Mouse (Mus musculus): ENCODE measurements around the gene Pdcd4. TPM values are rescaled to one million over a fixed set of nuclear protein-coding genes. Genes with fewer than 3 reads are reported as not detected.

The Pdcd4 gene
- polyA plus RNA-seq (2021), result 101 TPM

DNA sequence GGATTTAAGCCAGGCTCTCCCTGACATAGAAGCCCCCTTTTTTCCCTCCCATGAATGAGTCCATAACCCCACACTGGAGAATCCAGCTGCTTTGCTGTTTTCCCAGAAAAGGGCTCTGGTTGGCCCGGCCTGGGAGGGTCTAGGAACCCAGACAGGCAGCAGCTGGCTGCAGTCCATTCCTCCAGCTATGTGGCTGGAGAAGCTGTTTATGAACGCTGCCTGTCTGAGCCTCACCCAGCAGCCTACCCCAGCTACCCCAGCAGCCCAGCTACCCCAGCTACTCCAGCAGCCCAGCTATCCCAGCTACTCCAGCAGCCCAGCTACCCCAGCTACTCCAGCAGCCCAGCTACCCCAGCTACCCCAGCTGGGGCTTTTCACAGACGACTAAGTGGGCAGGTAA, at the start of gene Pdcd4:
Pdcd4 (plus strand) TSS at position 171 of the 400 bp plus-strand sequence.
- no peak for DNase-seq (ENCODE audit: low read depth, low spot score)
- CTCF ChIA-PET, result interaction anchor here (1.0 kb wide), 1 partner anchor 13 kb away, joined by 4 read pairs; no protein-coding TSS in a partner anchor
- peaks cover 3% of the 10 kb centered on the region for H3K27me3 ChIP-seq
- POLR2A ChIA-PET, result interaction anchor here (0.7 kb wide), 1 partner anchor 292 kb away, joined by 3 read pairs; no protein-coding TSS in a partner anchor
- ATAC-seq, result no peak
- in situ Hi-C loops (cut with MboI; ENCODE audit: low pct_unique_long_range_greater_than_20kb), result no loop called here
- TF ChIP-seq CTCF (IDR thresholded peaks at IDR 0.05), result no peak

- in situ Hi-C loops (cut with MboI; ENCODE audit: low pct_unique_long_range_greater_than_20kb), result no loop called here
- DNase-seq (ENCODE audit: low read depth, low spot score) (no peak), ATAC-seq (no peak)
- H3K27me3 ChIP-seq, result no peaks in the 10 kb centered on the region
- POLR2A ChIA-PET, result no interaction called here
- CTCF ChIA-PET, result no interaction called here
- TF ChIP-seq CTCF (IDR thresholded peaks at IDR 0.05), result no peak
Measured at GRCm38 (mm10) chr19:53843972-53844371, 48.1 kb upstream of the Pdcd4 start.

DNA sequence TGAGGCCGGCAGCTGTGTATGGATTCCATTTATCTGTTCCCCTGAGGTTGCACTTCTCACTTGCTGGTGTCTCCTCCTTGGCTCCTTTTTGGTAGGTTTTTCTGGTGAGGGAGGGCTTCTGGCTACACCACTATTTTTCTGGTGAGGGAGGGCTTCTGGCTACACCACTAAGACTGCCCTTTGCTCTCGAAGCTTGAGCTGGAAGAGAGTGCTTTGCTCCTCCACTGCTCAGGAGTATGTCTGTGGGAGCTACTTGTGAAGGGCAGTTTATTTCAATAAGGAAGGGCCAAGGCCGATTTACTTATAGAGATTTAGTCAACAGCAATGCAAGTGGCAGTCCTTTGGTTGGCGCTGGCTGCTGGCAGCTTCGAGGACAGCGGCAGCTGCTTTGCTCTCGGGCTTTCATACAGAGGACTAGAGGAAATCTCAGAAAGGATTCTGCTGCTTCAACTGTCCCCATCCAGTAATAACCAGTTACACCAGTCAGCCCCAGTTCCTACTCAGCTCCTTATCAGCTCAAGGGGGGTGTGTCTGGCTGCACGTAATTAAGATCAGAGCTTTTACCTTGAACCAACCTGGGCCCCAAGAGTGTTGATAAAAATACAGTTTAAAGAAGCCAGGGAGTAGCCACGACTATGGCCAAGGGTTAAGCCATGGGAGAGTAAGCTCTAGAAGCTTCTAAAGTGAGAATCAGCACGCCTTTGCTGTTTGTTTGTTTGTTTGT, 43.6 kb upstream of the Pdcd4 start:
- POLR2A ChIA-PET, result interaction anchor here (1.0 to 1.3 kb wide), 2 partner anchors 18 to 36 kb away, joined by 3 to 4 read pairs; no protein-coding TSS in a partner anchor
- CTCF ChIA-PET, result interaction anchor here (1.2 to 1.8 kb wide), 5 partner anchors 9 to 79 kb away, joined by 4 to 7 read pairs (median 5); no protein-coding TSS in a partner anchor
- ATAC-seq (no peak), DNase-seq (ENCODE audit: low read depth, low spot score) (no peak)
- TF ChIP-seq CTCF (IDR thresholded peaks at IDR 0.05), result no peak
- in situ Hi-C loops (cut with MboI; ENCODE audit: low pct_unique_long_range_greater_than_20kb), result no loop called here
- H3K27me3 ChIP-seq, result no peaks in the 10 kb centered on the region

DNA sequence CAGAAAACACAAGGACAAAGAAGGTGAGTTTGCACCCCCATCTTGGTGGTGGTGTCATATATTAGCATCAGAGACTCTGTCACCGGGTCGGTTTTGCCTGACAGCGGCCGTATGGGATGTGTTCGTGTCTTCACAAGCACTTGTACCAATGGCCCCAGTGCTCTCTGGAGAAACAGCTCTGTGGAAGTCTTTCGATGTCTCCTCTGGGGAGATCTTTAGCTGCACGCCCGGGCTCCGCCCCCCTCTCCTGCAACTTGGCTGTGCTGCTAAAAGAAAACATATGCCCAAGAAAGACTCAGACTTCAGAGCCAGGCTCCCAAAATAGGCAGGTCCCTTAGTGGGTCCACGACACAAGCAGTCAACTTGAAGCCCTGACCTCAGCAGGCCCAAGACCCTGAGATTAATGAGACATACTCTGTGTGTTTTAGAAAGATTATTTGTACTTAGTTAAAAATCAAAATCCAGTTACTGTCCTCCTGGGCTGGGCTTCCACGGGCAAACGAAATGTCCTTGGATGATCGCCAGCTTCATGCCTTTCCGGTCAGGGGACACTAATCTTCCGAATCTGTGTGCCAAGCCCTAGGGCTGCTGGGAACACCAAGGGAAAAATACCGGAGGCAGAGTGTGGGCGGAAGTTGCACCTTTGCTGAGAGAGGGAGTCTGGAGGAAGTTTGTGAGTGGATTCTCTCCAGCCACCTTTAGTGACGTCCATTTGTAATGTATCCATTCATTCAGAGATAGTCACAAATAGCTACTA, 41.7 kb upstream of the Pdcd4 start:
- ChIA-PET POLR2A (no interaction called here), CTCF (interaction anchor here (0.6 to 1.2 kb wide), 3 partner anchors 18 to 20 kb away, joined by 3 read pairs; no protein-coding TSS in a partner anchor)
- H3K27me3 ChIP-seq, result no peaks in the 10 kb centered on the region
- DNase-seq (ENCODE audit: low read depth, low spot score) (peak; percentile 83), ATAC-seq (peak; percentile 54)
- in situ Hi-C loops (cut with MboI; ENCODE audit: low pct_unique_long_range_greater_than_20kb), result loop anchor here (5.0 kb wide), 1 partner anchor 48 kb away; no protein-coding TSS in a partner anchor
- no peak for TF ChIP-seq CTCF (IDR thresholded peaks at IDR 0.05)

GRCm38 (mm10) chr19:53851352-53851751, 40.7 kb upstream of the Pdcd4 start:
- TF ChIP-seq CTCF (IDR thresholded peaks at IDR 0.05), result no peak
- no peak for DNase-seq (ENCODE audit: low read depth, low spot score)
- ATAC-seq, result no peak
- CTCF ChIA-PET, result interaction anchor here (1.3 kb wide), 1 partner anchor 18 kb away, joined by 4 read pairs; no protein-coding TSS in a partner anchor
- POLR2A ChIA-PET, result no interaction called here
- no peaks in the 10 kb centered on the region for H3K27me3 ChIP-seq
- in situ Hi-C loops (cut with MboI; ENCODE audit: low pct_unique_long_range_greater_than_20kb), result loop anchor here (5.0 kb wide), 1 partner anchor 49 kb away; no protein-coding TSS in a partner anchor

- H3K27me3 ChIP-seq, result no peaks in the 10 kb centered on the region
- in situ Hi-C loops (cut with MboI; ENCODE audit: low pct_unique_long_range_greater_than_20kb), result loop anchor here (5.0 kb wide), 1 partner anchor 50 kb away; no protein-coding TSS in a partner anchor
- ChIA-PET POLR2A (no interaction called here), CTCF (interaction anchor here (1.3 kb wide), 1 partner anchor 19 kb away, joined by 4 read pairs; no protein-coding TSS in a partner anchor)
- DNase-seq (ENCODE audit: low read depth, low spot score) (no peak), ATAC-seq (no peak)
- no peak for TF ChIP-seq CTCF (IDR thresholded peaks at IDR 0.05)
Measured at GRCm38 (mm10) chr19:53851826-53852698, 40.0 kb upstream of the Pdcd4 start.

DNA sequence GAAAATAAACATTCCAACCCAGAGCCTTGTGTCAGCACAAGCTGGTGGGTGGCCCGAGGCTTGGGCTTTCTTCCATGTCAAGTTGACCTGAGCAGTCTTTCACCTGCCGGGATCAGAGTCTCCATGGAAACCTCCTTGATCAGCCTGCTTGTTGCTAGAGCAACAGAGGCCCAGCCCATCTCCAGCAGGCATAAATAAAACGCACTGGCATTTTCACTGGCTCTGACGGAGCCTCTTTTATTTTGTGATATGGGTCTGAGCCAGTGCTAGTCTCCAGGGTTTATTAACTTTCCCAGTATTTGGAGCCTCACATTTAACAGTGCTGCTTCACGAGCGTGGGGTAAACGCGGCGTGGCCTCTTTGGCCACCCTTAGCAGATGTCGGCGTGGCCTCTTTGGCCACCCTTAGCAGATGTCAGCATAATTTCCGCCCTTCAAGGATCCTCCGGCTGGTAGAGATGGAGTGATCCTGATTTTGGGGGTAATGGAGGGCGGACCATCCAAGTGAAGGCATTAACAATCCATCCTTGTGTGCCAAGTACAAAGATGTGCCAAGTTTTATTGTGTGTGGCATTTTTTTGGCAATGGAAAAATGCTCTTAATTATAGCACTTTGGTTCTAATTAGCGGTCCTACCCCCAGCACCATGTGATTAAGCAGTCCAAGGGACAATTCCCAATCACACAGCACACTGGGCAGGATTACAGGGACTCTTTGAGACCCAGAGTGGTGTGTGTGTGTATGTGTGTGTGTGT, 39.2 kb upstream of the Pdcd4 start:
- TF ChIP-seq CTCF (IDR thresholded peaks at IDR 0.05), result no peak

GRCm38 (mm10) chr19:53854978-53855377, 37.1 kb upstream of the Pdcd4 start:
- H3K27me3 ChIP-seq, result no peaks in the 10 kb centered on the region
- in situ Hi-C loops (cut with MboI; ENCODE audit: low pct_unique_long_range_greater_than_20kb), result loop anchor here (5.0 kb wide), 1 partner anchor 53 kb away; no protein-coding TSS in a partner anchor
- POLR2A ChIA-PET, result no interaction called here
- CTCF ChIA-PET, result no interaction called here
- ATAC-seq, result no peak
- no peak for DNase-seq (ENCODE audit: low read depth, low spot score)
- TF ChIP-seq CTCF (IDR thresholded peaks at IDR 0.05), result no peak

More for the DNA sequence above, 39.2 kb upstream of the Pdcd4 start:
- DNase-seq (ENCODE audit: low read depth, low spot score) (peak; percentile 81), ATAC-seq (peak; percentile 88)
- H3K27me3 ChIP-seq, result no peaks in the 10 kb centered on the region
- in situ Hi-C loops (cut with MboI; ENCODE audit: low pct_unique_long_range_greater_than_20kb), result loop anchor here (5.0 kb wide), 1 partner anchor 51 kb away; no protein-coding TSS in a partner anchor
- ChIA-PET POLR2A (interaction anchor here (0.6 kb wide), 1 partner anchor 79 kb away, joined by 5 read pairs; no protein-coding TSS in a partner anchor), CTCF (interaction anchor here (0.7 to 1.3 kb wide), 2 partner anchors 20 to 84 kb away, joined by 3 to 4 read pairs; no protein-coding TSS in a partner anchor)

DNA sequence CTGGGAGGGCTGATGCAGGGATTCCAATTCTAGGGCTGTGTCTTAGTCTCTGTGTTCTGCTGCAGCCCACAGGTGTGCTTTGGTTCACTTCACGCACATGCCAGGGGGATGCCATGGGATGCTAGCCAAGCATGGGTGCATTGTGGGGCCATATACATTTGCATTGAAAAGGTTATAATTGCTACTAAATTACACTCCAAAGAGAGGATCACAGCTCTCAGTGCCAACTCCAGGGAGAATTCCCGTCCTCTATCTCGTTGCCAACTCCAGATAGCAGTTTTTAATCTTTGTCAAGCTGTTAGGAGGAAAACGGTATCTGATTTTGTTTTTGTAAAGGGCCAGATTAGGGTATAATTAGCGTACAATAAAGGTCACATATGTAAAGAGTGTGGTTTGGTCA, 36.2 kb upstream of the Pdcd4 start:
- TF ChIP-seq CTCF (IDR thresholded peaks at IDR 0.05), result no peak
- no peak for ATAC-seq
- no peak for DNase-seq (ENCODE audit: low read depth, low spot score)
- POLR2A ChIA-PET, result no interaction called here
- CTCF ChIA-PET, result interaction anchor here (0.9 to 1.3 kb wide), 2 partner anchors 10 to 52 kb away, joined by 3 to 5 read pairs; no protein-coding TSS in a partner anchor
- no peaks in the 10 kb centered on the region for H3K27me3 ChIP-seq
- in situ Hi-C loops (cut with MboI; ENCODE audit: low pct_unique_long_range_greater_than_20kb), result no loop called here
